Mouse (Mus musculus): ENCODE results near the gene Abi1. TPM values are rescaled to one million over a fixed set of nuclear protein-coding genes. Genes with fewer than 3 reads are reported as not detected.

Abi1 gene
- polyA plus RNA-seq (2014; fragmentation: Illumina TruSeq; extraction: RNeasy Lipid Tissue Mini Kit (QIAGEN cat#74804); ENCODE audit: low read depth, low replicate concordance), result 45.0 TPM

DNA sequence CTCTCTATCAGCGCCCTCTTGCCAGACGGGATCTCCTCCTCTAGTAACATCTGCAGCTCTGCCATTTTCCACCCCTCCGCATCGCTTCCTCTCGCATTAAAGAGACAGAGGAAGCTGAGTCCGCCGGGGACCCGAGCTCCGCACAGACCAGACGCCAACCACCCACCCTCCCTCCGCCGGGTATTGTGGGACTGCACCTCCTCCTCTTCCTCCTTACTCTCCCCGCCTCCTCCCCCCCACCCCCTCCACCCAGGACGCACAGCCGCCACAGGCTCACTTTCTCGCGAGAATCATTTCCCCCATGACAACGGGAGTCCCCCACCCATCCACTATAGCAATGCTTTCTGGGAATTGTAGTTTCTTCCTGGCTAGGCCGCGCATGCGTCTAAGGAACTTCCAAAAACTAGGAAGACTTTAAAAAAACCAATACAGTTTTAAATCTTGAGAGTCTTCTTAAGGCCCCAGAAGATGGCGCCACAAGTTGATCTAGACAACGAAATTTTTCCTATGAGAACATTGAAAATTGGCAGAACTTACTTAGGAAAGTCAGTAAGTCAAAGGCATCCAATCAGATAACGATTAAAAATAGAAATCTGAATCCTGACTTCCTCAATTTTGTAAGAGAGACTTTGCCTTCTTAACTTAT, at the start of gene Abi1:
Gene Abi1, minus strand, starts transcription at position 241 of the 646 bp plus-strand sequence.

DNA sequence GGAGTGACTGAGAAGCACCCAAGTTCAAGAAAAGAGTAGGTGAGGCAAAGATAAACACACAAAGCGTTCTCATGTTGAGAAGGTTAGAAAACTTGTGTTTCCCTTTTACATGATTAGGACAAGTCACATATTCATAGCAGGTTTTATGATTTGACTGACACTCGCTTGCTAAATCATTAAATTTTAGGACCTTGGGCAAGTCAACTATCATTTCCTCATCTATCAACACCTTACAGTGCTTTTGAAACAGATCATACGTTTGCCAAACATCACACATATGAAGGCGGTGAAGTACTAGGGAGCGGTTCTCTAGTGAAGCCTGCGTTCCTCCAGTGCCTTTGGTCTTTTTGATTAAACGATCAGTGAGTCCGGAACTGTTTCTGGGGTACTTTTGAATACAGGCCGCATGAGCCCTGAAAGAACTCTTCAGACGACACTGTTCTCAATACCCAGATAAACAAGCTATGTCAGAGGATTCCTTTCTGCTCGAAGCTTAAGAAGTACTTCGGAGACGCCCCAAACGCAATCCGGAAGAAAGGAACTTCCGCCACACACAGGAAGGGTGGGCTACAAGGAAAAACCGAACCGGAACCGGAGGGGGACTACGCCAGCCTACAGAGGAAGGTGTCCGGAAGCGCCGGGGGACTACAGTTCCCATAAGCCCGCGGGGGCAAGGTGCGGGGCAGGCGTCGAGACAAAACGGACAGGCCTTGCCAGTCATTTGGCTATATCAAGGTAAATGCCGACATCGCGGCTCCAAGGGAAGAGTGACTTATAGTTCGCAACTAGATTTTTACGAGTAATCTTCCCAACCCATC, 27.7 kb upstream of the Abi1 start, which contains the start of gene Acbd5:
Gene Acbd5, plus strand, starts transcription at position 616 of the 818 bp plus-strand sequence.

DNA sequence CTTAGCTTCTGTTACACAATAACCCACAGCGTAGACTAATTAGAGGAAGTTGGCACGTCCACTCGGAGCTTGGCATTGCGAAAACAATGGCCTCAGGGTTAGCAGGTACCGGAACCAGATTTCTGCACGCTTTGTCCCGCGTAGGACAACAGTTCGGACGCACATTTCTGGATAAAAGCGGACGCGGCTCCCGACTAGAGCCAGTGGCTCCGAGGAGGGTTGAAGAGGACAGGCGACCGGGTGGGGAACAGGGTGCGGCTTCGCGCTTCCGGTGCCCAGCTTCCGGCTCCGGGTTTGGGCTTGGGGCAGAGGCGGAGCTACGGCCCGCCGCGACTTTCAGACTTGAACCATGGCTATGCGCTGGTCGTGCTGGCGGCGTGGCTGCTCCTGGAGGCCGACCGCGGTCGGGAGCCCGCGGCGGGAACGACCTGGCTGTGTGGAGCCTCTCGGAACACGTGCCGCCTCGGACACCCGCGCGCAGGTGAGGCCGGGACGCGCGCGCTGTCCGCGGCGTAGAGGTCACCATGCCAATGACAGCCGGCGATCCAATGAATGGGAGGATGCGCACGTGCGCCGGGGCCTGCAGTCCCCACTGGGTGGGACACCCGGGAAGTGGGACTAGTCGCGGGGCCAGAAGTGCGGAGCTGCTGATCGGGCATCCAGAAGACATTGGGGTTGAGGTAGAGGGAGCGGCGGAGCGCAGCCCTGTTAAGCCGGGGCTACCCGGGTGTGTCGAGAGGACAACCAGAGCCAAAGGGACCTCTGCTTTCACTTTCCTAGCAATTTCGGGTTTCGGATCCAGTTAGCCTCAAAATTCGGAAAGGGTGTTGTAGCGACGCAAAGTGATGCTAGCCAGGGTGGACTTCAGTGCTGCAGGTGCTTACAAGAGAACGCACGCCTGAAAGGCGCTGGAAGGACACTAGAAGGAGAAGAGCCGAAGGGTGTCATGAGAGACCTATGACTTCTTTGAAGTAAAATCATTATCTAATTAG, 144.5 kb downstream of the Abi1 start, which contains the start of gene Pdss1:
Gene Pdss1, plus strand, starts transcription at position 241 of the 992 bp plus-strand sequence.

Other genes with a start within 250 kb of the Abi1 start
- 13.1 TPM for gene Pdss1, start 144.7 kb downstream of the Abi1 start, polyA plus RNA-seq (2014; fragmentation: Illumina TruSeq; extraction: RNeasy Lipid Tissue Mini Kit (QIAGEN cat#74804); ENCODE audit: low read depth, low replicate concordance)
- 75.3 TPM for gene Acbd5, start 27.9 kb upstream of the Abi1 start, polyA plus RNA-seq (2014; fragmentation: Illumina TruSeq; extraction: RNeasy Lipid Tissue Mini Kit (QIAGEN cat#74804); ENCODE audit: low read depth, low replicate concordance)
- gene Mastl, start 115.8 kb upstream of the Abi1 start, polyA plus RNA-seq (2014; fragmentation: Illumina TruSeq; extraction: RNeasy Lipid Tissue Mini Kit (QIAGEN cat#74804); ENCODE audit: low read depth, low replicate concordance), result 21.3 TPM
- gene Yme1l1, start 116.1 kb upstream of the Abi1 start, polyA plus RNA-seq (2014; fragmentation: Illumina TruSeq; extraction: RNeasy Lipid Tissue Mini Kit (QIAGEN cat#74804); ENCODE audit: low read depth, low replicate concordance), result 226 TPM
- 81.7 TPM for gene 4931423N10Rik, start 167.2 kb upstream of the Abi1 start, polyA plus RNA-seq (2014; fragmentation: Illumina TruSeq; extraction: RNeasy Lipid Tissue Mini Kit (QIAGEN cat#74804); ENCODE audit: low read depth, low replicate concordance)